Comparison of ENCODE assay signal across 21 mouse cellular contexts in genomic region chr2:131052862-131053418, GRCm38 (mm10). TPM values are rescaled to one million over a fixed set of nuclear protein-coding genes. Genes with fewer than 3 reads are reported as not detected.
A peak's percentile ranks its signal among the peaks of the same experiment; 100 is the strongest.
DNase-seq lines count a peak whose midpoint lies in the region; ATAC-seq lines count a peak whose summit lies in the region.
"Had no signal": no experiment of that assay in that cellular context is flagged by ENCODE, and none has a peak within 500 bp of the region (broad histone marks: within the 10 kb centered on the region; RNA-seq: fewer than 3 reads in every experiment).

No protein-coding gene starts in this region.

- H3K9ac ChIP-seq in forebrain, embryonic 11.5 days (ENCODE audit: low read length) = no peak overlapping the region
- H3K9ac ChIP-seq in liver, embryonic 15.5 days = no peak overlapping the region
- H3K9ac ChIP-seq in liver, embryonic 12.5 days = no peak overlapping the region
- no peak overlapping the region for H3K9ac ChIP-seq in hindbrain, embryonic 13.5 days
- H3K9ac ChIP-seq: forebrain, embryonic 15.5 days; heart, embryonic 15.5 days had no signal

- no peak overlapping the region for H3K27ac ChIP-seq in forebrain, embryonic 11.5 days (ENCODE audit: low read depth, low read length)
- H3K27ac ChIP-seq in forebrain, embryonic 10.5 days = no peak overlapping the region
- no peak overlapping the region for H3K27ac ChIP-seq in liver, embryonic 15.5 days (replicated peaks)
- no peak overlapping the region for H3K27ac ChIP-seq in liver, embryonic 12.5 days
- no peak overlapping the region for H3K27ac ChIP-seq in hindbrain, embryonic 13.5 days
- H3K27ac ChIP-seq: embryonic facial prominence, embryonic 12.5 days; forebrain, embryonic 15.5 days; heart, embryonic 15.5 days had no signal

- WGBS in forebrain, embryonic 11.5 days = 77% methylated on average over 6 of the region's 6 CpGs
- 69% methylated on average over 6 of the region's 6 CpGs for WGBS in forebrain, embryonic 10.5 days
- WGBS in liver, embryonic 15.5 days (ENCODE audit: insufficient replicate concordance) = 38% methylated on average over 6 of the region's 6 CpGs
- 45% methylated on average over 6 of the region's 6 CpGs for WGBS in liver, embryonic 12.5 days (ENCODE audit: insufficient replicate concordance)
- 66% methylated on average over 6 of the region's 6 CpGs for WGBS in hindbrain, embryonic 13.5 days

- H3K4me2 ChIP-seq in forebrain, embryonic 11.5 days (ENCODE audit: low read depth, low read length, severe bottlenecking) = no peak overlapping the region
- H3K4me2 ChIP-seq in liver, embryonic 15.5 days = no peak overlapping the region
- no peak overlapping the region for H3K4me2 ChIP-seq in liver, embryonic 12.5 days
- H3K4me2 ChIP-seq in hindbrain, embryonic 13.5 days = no peak overlapping the region
- H3K4me2 ChIP-seq: forebrain, embryonic 15.5 days had no signal

- H3K9me3 ChIP-seq in forebrain, embryonic 11.5 days (ENCODE audit: control insufficient read depth, low read length) = no peaks in the 10 kb centered on the region
- no peaks in the 10 kb centered on the region for H3K9me3 ChIP-seq in forebrain, embryonic 10.5 days
- no peaks in the 10 kb centered on the region for H3K9me3 ChIP-seq in liver, embryonic 15.5 days (replicated peaks)
- no peaks in the 10 kb centered on the region for H3K9me3 ChIP-seq in liver, embryonic 12.5 days (replicated peaks)
- H3K9me3 ChIP-seq in hindbrain, embryonic 13.5 days = no peaks in the 10 kb centered on the region
- H3K9me3 ChIP-seq: embryonic facial prominence, embryonic 12.5 days; forebrain, embryonic 15.5 days; heart, embryonic 15.5 days had no signal

- no peak overlapping the region for H3K4me3 ChIP-seq in forebrain, embryonic 11.5 days (ENCODE audit: low read depth, low read length)
- no peak overlapping the region for H3K4me3 ChIP-seq in forebrain, embryonic 10.5 days
- no peak overlapping the region for H3K4me3 ChIP-seq in liver, embryonic 15.5 days (replicated peaks)
- no peak overlapping the region for H3K4me3 ChIP-seq in liver, embryonic 12.5 days
- no peak overlapping the region for H3K4me3 ChIP-seq in hindbrain, embryonic 13.5 days
- H3K4me3 ChIP-seq: forebrain, embryonic 15.5 days had no signal

- H3K4me1 ChIP-seq in forebrain, embryonic 11.5 days (replicated peaks; ENCODE audit: control insufficient read depth, insufficient read depth, low read length) = peaks cover 12% of the 10 kb centered on the region; the same call in 1 of the 2 replicates
- H3K4me1 ChIP-seq in forebrain, embryonic 10.5 days = peaks cover 34% of the 10 kb centered on the region
- H3K4me1 ChIP-seq in liver, embryonic 15.5 days (replicated peaks) = peaks cover 46% of the 10 kb centered on the region
- peaks cover 52% of the 10 kb centered on the region for H3K4me1 ChIP-seq in liver, embryonic 12.5 days
- H3K4me1 ChIP-seq in hindbrain, embryonic 13.5 days (replicated peaks) = peaks cover 31% of the 10 kb centered on the region

- peaks cover 41% of the 10 kb centered on the region for H3K27me3 ChIP-seq in forebrain, embryonic 11.5 days (ENCODE audit: control insufficient read depth, insufficient read depth, low read length)
- H3K27me3 ChIP-seq in forebrain, embryonic 10.5 days (ENCODE audit: poor library complexity, severe bottlenecking) = peaks cover 82% of the 10 kb centered on the region
- peaks cover 82% of the 10 kb centered on the region for H3K27me3 ChIP-seq in liver, embryonic 15.5 days
- H3K27me3 ChIP-seq in liver, embryonic 12.5 days (replicated peaks) = peaks cover 82% of the 10 kb centered on the region
- H3K27me3 ChIP-seq in hindbrain, embryonic 13.5 days = peaks cover 68% of the 10 kb centered on the region

- ATAC-seq in forebrain, embryonic 11.5 days (replicated peaks; ENCODE audit: low FRiP score) = no peak
- peak; percentile 28; the same call in 1 of the 2 replicates for ATAC-seq in liver, embryonic 15.5 days (ENCODE audit: insufficient read depth)
- ATAC-seq in liver, embryonic 12.5 days = no peak
- peak; percentile 34 for ATAC-seq in erythroblast, adult 5-6 weeks (replicated peaks; ENCODE audit: low FRiP score, poor library complexity, severe bottlenecking)
- ATAC-seq in hindbrain, embryonic 13.5 days (ENCODE audit: low FRiP score) = no peak
- ATAC-seq: CD4-positive, CD25-positive, alpha-beta regulatory T cell, adult 4 months; forebrain, embryonic 15.5 days; hindbrain, embryonic 16.5 days had no signal

- no peaks in the 10 kb centered on the region for H3K36me3 ChIP-seq in forebrain, embryonic 11.5 days (ENCODE audit: control insufficient read depth, insufficient read depth, low read length)
- H3K36me3 ChIP-seq in forebrain, embryonic 10.5 days (replicated peaks) = no peaks in the 10 kb centered on the region
- no peaks in the 10 kb centered on the region for H3K36me3 ChIP-seq in liver, embryonic 15.5 days (replicated peaks)
- no peaks in the 10 kb centered on the region for H3K36me3 ChIP-seq in liver, embryonic 12.5 days
- no peaks in the 10 kb centered on the region for H3K36me3 ChIP-seq in hindbrain, embryonic 13.5 days
- H3K36me3 ChIP-seq: embryonic facial prominence, embryonic 12.5 days; forebrain, embryonic 15.5 days; heart, embryonic 15.5 days had no signal

- DNase-seq in forebrain, embryonic 11.5 days (ENCODE audit: low spot score) = peak; percentile 49
- DNase-seq in forebrain, embryonic 10.5 days (ENCODE audit: extremely low spot score, low spot score) = no peak
- DNase-seq in spleen, postnatal 10 days (ENCODE audit: low spot score in 2 of 2) = peak; percentile 39 to 40
- no peak for DNase-seq in spleen, postnatal 4 days (ENCODE audit: low spot score in 2 of 2)
- DNase-seq: adrenal gland, postnatal 10 days; B cell, adult 2 months; cerebellum, adult 11-12 months; cerebellum, adult 9-10 months; cerebellum, postnatal 25 days; gastrocnemius, postnatal 36 days; heart, postnatal 36 days had no signal

RNA-seq across cellular contexts. Expression of gene Gfra4, which starts 10.1 kb away (rescaled TPM):
- 3.4 and 4.0 TPM in 2 replicates for polyA plus RNA-seq in forebrain, embryonic 11.5 days (2014; fragmentation: Nextera tagmentation; extraction: Ambion mirVana)
- polyA plus RNA-seq in forebrain, embryonic 10.5 days (2016; fragmentation: Nextera tagmentation; extraction: Ambion mirVana) = 3.1 and 3.3 TPM in 2 replicates
- polyA plus RNA-seq in liver, embryonic 15.5 days (2015; fragmentation: Nextera tagmentation; extraction: Ambion mirVana) = 0.23 and 0.37 TPM in 2 replicates
- 0.86 and 1.6 TPM in 2 replicates for polyA plus RNA-seq in liver, embryonic 12.5 days (2016; fragmentation: Nextera tagmentation; extraction: Ambion mirVana)
- 2.1 TPM in 1 of 2 replicates, not detected in the other for total RNA-seq in erythroblast, adult 5-6 weeks (2015; ENCODE audit: low replicate concordance)
- not detected in 2 replicates for total RNA-seq in erythroblast, adult 5-6 weeks (2017; ENCODE audit: low replicate concordance)
- polyA plus RNA-seq in hindbrain, embryonic 13.5 days (2015; fragmentation: Nextera tagmentation; extraction: Ambion mirVana) = 26.7 and 28.7 TPM in 2 replicates
- total RNA-seq: MEL had no signal
- polyA plus RNA-seq: CD4-positive, CD25-positive, alpha-beta regulatory T cell, adult 4 months had no signal

RNA-seq across cellular contexts. Expression of gene Adam33, which starts 10.7 kb away (rescaled TPM):
- 0.36 and 0.95 TPM in 2 replicates for polyA plus RNA-seq in forebrain, embryonic 11.5 days (2014; fragmentation: Nextera tagmentation; extraction: Ambion mirVana)
- 0.63 TPM in 1 of 2 replicates, not detected in the other for polyA plus RNA-seq in forebrain, embryonic 10.5 days (2016; fragmentation: Nextera tagmentation; extraction: Ambion mirVana)
- polyA plus RNA-seq in liver, embryonic 15.5 days (2015; fragmentation: Nextera tagmentation; extraction: Ambion mirVana) = 0.62 and 0.86 TPM in 2 replicates
- polyA plus RNA-seq in liver, embryonic 12.5 days (2016; fragmentation: Nextera tagmentation; extraction: Ambion mirVana) = 0.62 and 0.90 TPM in 2 replicates
- 0.38 and 1.9 TPM in 2 replicates for total RNA-seq in erythroblast, adult 5-6 weeks (2015; ENCODE audit: low replicate concordance)
- total RNA-seq in erythroblast, adult 5-6 weeks (2017; ENCODE audit: low replicate concordance) = 4.9 and 12.1 TPM in 2 replicates
- 0.70 and 0.91 TPM in 2 replicates for polyA plus RNA-seq in hindbrain, embryonic 13.5 days (2015; fragmentation: Nextera tagmentation; extraction: Ambion mirVana)

RNA-seq across cellular contexts. Expression of gene Siglec1, which starts 33.6 kb away (rescaled TPM):
- polyA plus RNA-seq in forebrain, embryonic 11.5 days (2014; fragmentation: Nextera tagmentation; extraction: Ambion mirVana) = 0.13 and 0.36 TPM in 2 replicates
- 0.09 and 0.12 TPM in 2 replicates for polyA plus RNA-seq in forebrain, embryonic 10.5 days (2016; fragmentation: Nextera tagmentation; extraction: Ambion mirVana)
- polyA plus RNA-seq in liver, embryonic 15.5 days (2015; fragmentation: Nextera tagmentation; extraction: Ambion mirVana) = 1.5 and 1.7 TPM in 2 replicates
- 0.36 and 0.42 TPM in 2 replicates for polyA plus RNA-seq in liver, embryonic 12.5 days (2016; fragmentation: Nextera tagmentation; extraction: Ambion mirVana)
- 3.3 and 4.8 TPM in 2 replicates for total RNA-seq in erythroblast, adult 5-6 weeks (2015; ENCODE audit: low replicate concordance)
- total RNA-seq in erythroblast, adult 5-6 weeks (2017; ENCODE audit: low replicate concordance) = 1.4 and 1.5 TPM in 2 replicates
- polyA plus RNA-seq in hindbrain, embryonic 13.5 days (2015; fragmentation: Nextera tagmentation; extraction: Ambion mirVana) = 0.18 and 0.23 TPM in 2 replicates
- polyA plus RNA-seq: CD4-positive, CD25-positive, alpha-beta regulatory T cell, adult 4 months had no signal

Comparison
In these comparisons a context has a peak if more than half of its experiments do, and no peak if none do; other contexts are left out.
1. ATAC-seq: peak in liver, embryonic 15.5 days (single experiment) and erythroblast, adult 5-6 weeks (single experiment); none in forebrain, embryonic 11.5 days (single experiment), liver, embryonic 12.5 days (single experiment) and hindbrain, embryonic 13.5 days (single experiment).
2. DNase-seq: peak in forebrain, embryonic 11.5 days (single experiment) and spleen, postnatal 10 days (2 of 2); none in forebrain, embryonic 10.5 days (single experiment) and spleen, postnatal 4 days (0 of 2).